Mouse (Mus musculus) liver, embryonic 11.5 days (tissue): ENCODE data around the gene Cyp26a1. TPM values are rescaled to one million over a fixed set of nuclear protein-coding genes. Genes with fewer than 3 reads are reported as not detected.

ENCODE experiments used
- ATAC-seq: fragments of 200-750 bp; cut with Nextera tagmentation; replicated peaks from 2 replicates; pipeline ENCODE4 v1.8.0; 2017; ENCODE audit warnings: moderate number of reproducible peaks, mild to moderate bottlenecking, moderate TSS enrichment, moderate library complexity; ENCODE audit not compliant: low FRiP score
- DNase-seq: peaks from one replicate; pipeline ENCODE4 v3.0.0-alpha.2; 2017; ENCODE audit warnings: low spot score
- H3K27ac ChIP-seq: fragments of 300-500 bp; sonication (generic); 2 replicates; pipeline ENCODE4 v1.5.1; 2014; ENCODE audit warnings: mild to moderate bottlenecking, low read depth, low read length, control low read depth
- H3K27me3 ChIP-seq: fragments of 300-500 bp; sonication (generic); replicated peaks from 2 replicates; pipeline ENCODE4 v1.6.1; 2014; ENCODE audit warnings: low read length, mixed read lengths; ENCODE audit not compliant: control insufficient read depth, insufficient read depth
- H3K36me3 ChIP-seq: fragments of 300-500 bp; sonication (generic); 2 replicates; pipeline ENCODE4 v1.6.1; 2014; ENCODE audit warnings: mild to moderate bottlenecking, low read length, moderate library complexity, mixed read lengths; ENCODE audit not compliant: control insufficient read depth, insufficient read depth
- H3K4me1 ChIP-seq: fragments of 300-500 bp; sonication (generic); replicated peaks from 2 replicates; pipeline ENCODE4 v1.6.1; 2014; ENCODE audit warnings: low read length, mixed read lengths; ENCODE audit not compliant: control insufficient read depth, insufficient read depth
- H3K4me2 ChIP-seq: fragments of 300-500 bp; sonication (generic); 2 replicates; pipeline ENCODE4 v1.6.1; 2014; ENCODE audit warnings: mild to moderate bottlenecking, control low read depth, moderate library complexity
- H3K4me3 ChIP-seq: fragments of 300-500 bp; sonication (generic); 2 replicates; pipeline ENCODE4 v1.5.1; 2014; ENCODE audit warnings: low read depth, low read length, control low read depth
- H3K9ac ChIP-seq: fragments of 300-500 bp; sonication (generic); 2 replicates; pipeline ENCODE4 v1.6.1; 2014; ENCODE audit warnings: low read depth, low read length, control low read depth
- H3K9me3 ChIP-seq: fragments of 300-500 bp; sonication (generic); 2 replicates; pipeline ENCODE4 v1.6.1; 2016; ENCODE audit warnings: low read length, inconsistent platforms, mixed read lengths; ENCODE audit not compliant: control insufficient read depth
- WGBS: fragments of 180-500 bp; shearing (Covaris S2); extraction: QIAGEN DNeasy Blood & Tissue Kit; methylation state at CpG from one replicate; pipeline ENCODE4 v1.1.7; 2014; 5-methylcytosine and 5-hydroxymethylcytosine counted together
- polyA plus RNA-seq: library from polyadenylated mRNA; unstranded; fragments of >200 nt; fragmentation: Nextera tagmentation; extraction: Ambion mirVana; gene quantifications from 2 replicates; pipeline ENCODE4 v1.2.1, GENCODE M21; 2014

Gene Cyp26a1
- polyA plus RNA-seq, 1 experiment from 2014 or later = 0.63 TPM

DNA sequence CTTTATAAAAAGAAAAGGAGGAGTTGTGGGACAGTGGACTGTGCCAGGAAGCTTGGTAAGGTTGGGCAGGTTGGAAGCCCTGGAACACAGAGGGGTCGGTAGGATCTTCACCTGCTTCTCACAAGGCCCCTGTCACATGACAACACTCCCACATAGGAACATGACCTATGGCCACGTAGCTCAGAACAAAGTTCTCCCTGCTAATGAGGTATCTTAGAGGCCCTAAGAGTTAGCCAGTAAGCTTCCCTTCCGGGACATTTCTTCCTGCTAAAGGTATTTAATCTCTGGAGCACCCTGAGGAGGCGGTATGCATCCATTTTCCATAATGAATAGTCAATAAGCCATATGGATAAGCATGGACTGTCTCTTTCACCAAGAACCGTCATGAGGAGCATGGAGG lies 28.1 kb upstream of the Cyp26a1 start:
- no peaks in the 10 kb centered on the region for H3K27me3 ChIP-seq
- ATAC-seq (no peak), DNase-seq (no peak)
- H3K4me3 ChIP-seq = no peak overlapping the region
- peaks cover 9% of the 10 kb centered on the region for H3K4me1 ChIP-seq
- no peaks in the 10 kb centered on the region for H3K9me3 ChIP-seq
- WGBS = 85% methylated on average over 5 of the region's 5 CpGs
- H3K27ac ChIP-seq = no peak overlapping the region
- no peak overlapping the region for H3K9ac ChIP-seq
- no peak overlapping the region for H3K4me2 ChIP-seq
- H3K36me3 ChIP-seq = no peaks in the 10 kb centered on the region

DNA sequence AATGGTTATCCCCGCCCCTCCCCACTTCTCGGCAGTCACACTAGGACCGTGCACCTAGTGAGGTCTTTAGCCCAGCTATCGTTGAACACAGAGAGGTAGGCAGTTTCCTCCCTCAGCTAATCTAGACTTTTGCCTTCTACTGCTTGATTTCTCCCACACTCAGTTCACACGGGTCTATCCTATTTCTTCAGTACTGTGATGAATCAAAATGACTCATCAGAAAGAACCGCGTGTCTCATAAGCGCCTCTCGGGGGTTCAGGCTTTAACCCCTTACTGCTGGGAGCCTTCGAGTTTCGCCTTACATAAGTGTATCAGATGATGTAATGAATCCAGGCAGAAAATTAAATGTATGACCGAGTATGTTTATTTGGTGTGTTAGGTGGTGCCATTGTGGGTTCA lies 24.2 kb upstream of the Cyp26a1 start:
- H3K27ac ChIP-seq = no peak overlapping the region
- H3K27me3 ChIP-seq = no peaks in the 10 kb centered on the region
- H3K9ac ChIP-seq = no peak overlapping the region
- peaks cover 4% of the 10 kb centered on the region for H3K4me1 ChIP-seq
- no peak overlapping the region for H3K4me3 ChIP-seq
- H3K9me3 ChIP-seq = no peaks in the 10 kb centered on the region
- DNase-seq (no peak), ATAC-seq (no peak)
- no peaks in the 10 kb centered on the region for H3K36me3 ChIP-seq
- WGBS = 57% methylated on average over 12 of the region's 12 CpGs
- H3K4me2 ChIP-seq = no peak overlapping the region

DNA sequence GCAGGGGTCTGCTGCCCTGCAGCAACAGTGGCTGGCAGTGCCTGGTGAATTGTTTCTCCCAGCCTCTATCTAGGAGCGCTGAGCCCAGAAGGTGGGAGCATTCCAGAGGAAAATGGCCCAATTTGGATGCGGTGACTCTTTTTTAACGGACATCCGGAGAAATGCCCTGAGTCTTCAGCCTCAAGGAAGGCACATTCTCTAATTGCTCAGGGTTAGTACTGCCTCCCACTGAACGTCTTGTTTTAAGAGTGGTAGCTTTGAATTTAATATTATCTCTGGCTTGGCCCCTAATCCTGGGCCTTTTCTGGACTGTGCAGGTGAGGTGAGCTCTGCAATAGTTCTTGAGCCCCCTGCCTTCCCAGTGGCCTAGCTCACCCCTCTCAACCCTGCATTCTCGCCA lies 12.3 kb upstream of the Cyp26a1 start, which contains the start of gene Cyp26c1:
Gene Cyp26c1 (plus strand): TSS at position 301 of the 400 bp plus-strand sequence.
- Histone ChIP-seq H3K27me3 (peaks cover 64% of the 10 kb centered on the region), H3K27ac (no peak within 1 kb of the TSS), H3K4me3 (no peak within 1 kb of the TSS), H3K9me3 (no peaks in the 10 kb centered on the region), H3K4me1 (0 out of 2 replicates have a peak, but pooled peaks cover 3% of the 10 kb centered on the region), H3K36me3 (no peaks in the 10 kb centered on the region), H3K4me2 (no peak within 1 kb of the TSS), H3K9ac (no peak within 1 kb of the TSS)
- 57% methylated on average over 6 of the region's 6 CpGs for WGBS
- DNase-seq (no peak), ATAC-seq (no peak)

DNA sequence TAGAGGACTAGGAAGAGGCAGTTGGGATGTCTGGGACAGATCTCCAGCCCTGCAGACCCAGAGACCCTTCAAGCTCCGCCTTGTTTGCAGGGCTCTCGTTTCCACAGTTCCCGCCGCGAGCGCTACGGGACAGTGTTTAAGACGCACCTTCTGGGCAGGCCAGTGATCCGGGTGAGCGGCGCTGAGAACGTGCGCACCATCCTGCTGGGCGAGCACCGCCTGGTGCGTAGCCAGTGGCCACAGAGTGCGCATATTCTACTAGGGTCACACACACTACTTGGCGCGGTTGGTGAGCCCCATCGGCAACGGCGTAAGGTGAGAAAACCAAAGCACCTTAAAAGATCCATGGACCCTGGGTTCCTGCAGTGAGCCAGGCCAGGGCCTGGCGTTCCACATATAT lies 11.3 kb upstream of the Cyp26a1 start:
- 40% methylated on average over 23 of the region's 23 CpGs for WGBS
- DNase-seq (no peak), ATAC-seq (no peak)
- H3K27me3 ChIP-seq = peaks cover 75% of the 10 kb centered on the region
- H3K4me3 ChIP-seq = no peak overlapping the region
- peaks cover 5% of the 10 kb centered on the region; the same call in 1 of the 2 replicates for H3K4me1 ChIP-seq
- no peak overlapping the region for H3K27ac ChIP-seq
- no peak overlapping the region for H3K4me2 ChIP-seq
- H3K9ac ChIP-seq = no peak overlapping the region
- no peaks in the 10 kb centered on the region for H3K9me3 ChIP-seq
- no peaks in the 10 kb centered on the region for H3K36me3 ChIP-seq

DNA sequence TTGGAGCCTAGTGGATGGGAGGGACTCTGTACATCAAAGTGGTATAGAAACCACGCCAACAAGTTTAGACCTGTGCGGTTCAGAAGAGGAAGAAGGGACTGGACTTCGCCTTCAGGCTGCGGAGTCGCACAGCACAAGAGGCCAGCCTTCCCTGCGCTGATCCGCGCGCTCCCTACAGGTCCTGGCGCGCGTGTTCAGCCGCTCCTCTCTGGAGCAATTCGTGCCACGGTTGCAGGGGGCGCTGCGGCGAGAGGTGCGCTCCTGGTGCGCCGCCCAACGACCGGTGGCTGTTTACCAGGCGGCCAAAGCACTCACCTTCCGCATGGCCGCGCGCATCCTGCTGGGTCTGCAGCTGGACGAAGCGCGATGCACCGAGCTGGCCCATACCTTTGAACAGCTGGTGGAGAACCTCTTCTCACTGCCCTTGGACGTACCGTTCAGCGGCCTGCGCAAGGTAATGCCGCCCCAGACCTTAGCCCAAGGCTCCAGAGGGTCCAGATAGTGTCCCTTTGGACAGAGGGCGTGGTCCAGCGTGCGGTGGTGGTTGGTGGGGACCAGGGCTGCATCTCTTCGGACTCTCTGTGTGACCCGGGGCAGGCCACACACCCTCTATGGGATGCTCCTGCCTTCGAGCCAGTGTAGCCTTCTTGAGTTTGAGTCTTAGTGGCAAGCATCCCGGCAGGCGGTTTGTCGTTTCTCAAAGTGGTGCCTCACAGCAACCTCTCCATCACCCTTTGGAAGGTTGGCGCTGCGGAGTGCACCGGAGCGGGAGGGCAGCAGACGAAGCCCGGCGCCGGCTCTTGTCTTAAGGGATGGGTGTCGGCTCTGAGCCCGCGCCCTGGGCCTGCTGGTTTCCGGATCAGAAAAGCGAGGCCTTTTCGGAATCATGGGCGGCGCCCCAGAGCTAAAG lies 10.4 kb upstream of the Cyp26a1 start:
- WGBS = 24% methylated on average over 62 of the region's 62 CpGs

DNA sequence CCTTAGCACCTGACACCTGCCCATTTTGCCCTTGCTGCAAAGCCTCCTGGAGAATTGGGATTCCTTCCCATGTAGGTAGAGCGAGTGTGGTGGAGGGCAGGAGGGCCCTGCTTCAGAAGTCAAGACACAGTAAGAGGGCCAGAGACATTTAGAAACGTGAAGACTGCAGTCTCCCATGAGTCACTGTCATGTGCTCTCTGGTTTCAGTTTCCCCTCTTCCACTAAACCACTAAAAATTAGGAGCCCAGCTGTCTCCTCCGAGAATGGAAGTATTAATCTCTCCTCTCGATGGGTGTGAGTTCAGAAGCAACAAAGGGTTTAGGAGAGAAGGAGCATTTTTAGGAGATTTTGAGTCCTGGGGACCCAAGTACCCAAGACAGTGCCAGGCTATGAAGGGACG lies 8.1 kb upstream of the Cyp26a1 start:
- Histone ChIP-seq H3K9me3 (no peaks in the 10 kb centered on the region), H3K4me3 (no peak overlapping the region), H3K9ac (no peak overlapping the region), H3K27ac (no peak overlapping the region), H3K27me3 (peaks cover 100% of the 10 kb centered on the region), H3K4me2 (no peak overlapping the region), H3K4me1 (peaks cover 9% of the 10 kb centered on the region; the same call in 1 of the 2 replicates), H3K36me3 (no peaks in the 10 kb centered on the region)
- WGBS = 49% methylated on average over 5 of the region's 5 CpGs
- DNase-seq = no peak
- no peak for ATAC-seq

More for the DNA sequence above, 10.4 kb upstream of the Cyp26a1 start:
- Histone ChIP-seq H3K36me3 (no peaks in the 10 kb centered on the region), H3K27ac (no peak overlapping the region), H3K4me3 (no peak overlapping the region), H3K9me3 (no peaks in the 10 kb centered on the region), H3K4me2 (no peak overlapping the region), H3K9ac (no peak overlapping the region), H3K4me1 (peaks cover 5% of the 10 kb centered on the region; the same call in 1 of the 2 replicates), H3K27me3 (peaks cover 83% of the 10 kb centered on the region)
- ATAC-seq (no peak; the same call in 1 of the 2 replicates), DNase-seq (no peak)

DNA sequence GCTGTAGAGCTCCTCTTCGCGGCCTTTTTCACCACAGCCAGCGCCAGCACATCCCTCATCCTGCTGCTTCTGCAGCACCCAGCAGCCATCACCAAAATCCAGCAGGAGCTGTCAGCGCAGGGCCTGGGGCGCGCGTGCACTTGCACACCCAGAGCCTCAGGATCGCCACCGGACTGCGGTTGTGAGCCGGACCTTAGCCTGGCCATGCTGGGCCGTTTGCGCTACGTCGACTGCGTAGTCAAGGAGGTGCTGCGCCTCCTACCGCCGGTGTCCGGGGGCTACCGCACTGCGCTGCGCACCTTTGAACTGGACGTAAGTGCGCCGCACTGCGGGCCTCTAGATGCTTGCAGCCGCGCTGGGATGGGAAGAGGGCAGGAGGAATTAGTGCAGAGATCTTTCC lies 6.9 kb upstream of the Cyp26a1 start:
- ATAC-seq (no peak), DNase-seq (no peak)
- H3K36me3 ChIP-seq = no peaks in the 10 kb centered on the region
- H3K4me3 ChIP-seq = no peak overlapping the region
- H3K9me3 ChIP-seq = no peaks in the 10 kb centered on the region
- peaks cover 100% of the 10 kb centered on the region for H3K27me3 ChIP-seq
- H3K27ac ChIP-seq = no peak overlapping the region
- 12% methylated on average over 29 of the region's 29 CpGs for WGBS
- H3K4me2 ChIP-seq = peak overlapping the region; percentile 34; the same call in 1 of the 2 replicates
- H3K4me1 ChIP-seq = peaks cover 9% of the 10 kb centered on the region; the same call in 1 of the 2 replicates
- H3K9ac ChIP-seq = no peak overlapping the region

DNA sequence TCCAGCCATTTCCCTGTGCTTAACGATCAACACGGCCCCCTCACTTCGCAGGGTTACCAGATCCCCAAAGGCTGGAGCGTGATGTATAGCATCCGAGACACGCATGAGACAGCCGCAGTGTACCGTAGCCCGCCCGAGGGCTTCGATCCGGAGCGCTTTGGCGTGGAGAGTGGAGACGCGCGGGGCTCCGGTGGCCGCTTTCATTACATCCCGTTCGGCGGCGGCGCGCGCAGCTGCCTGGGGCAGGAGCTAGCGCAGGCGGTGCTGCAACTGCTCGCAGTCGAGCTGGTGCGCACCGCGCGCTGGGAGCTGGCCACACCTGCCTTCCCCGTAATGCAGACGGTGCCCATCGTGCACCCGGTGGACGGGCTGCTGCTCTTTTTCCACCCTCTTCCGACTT lies 4.7 kb upstream of the Cyp26a1 start:
- Histone ChIP-seq H3K27me3 (peaks cover 100% of the 10 kb centered on the region), H3K36me3 (no peaks in the 10 kb centered on the region), H3K4me2 (peak overlapping the region; percentile 67), H3K9ac (no peak overlapping the region), H3K9me3 (no peaks in the 10 kb centered on the region), H3K4me1 (peaks cover 20% of the 10 kb centered on the region), H3K4me3 (peak overlapping the region; percentile 43), H3K27ac (no peak overlapping the region)
- WGBS = under 1% methylated on average over 40 of the region's 40 CpGs
- no peak for ATAC-seq
- DNase-seq = peak; percentile 47

DNA sequence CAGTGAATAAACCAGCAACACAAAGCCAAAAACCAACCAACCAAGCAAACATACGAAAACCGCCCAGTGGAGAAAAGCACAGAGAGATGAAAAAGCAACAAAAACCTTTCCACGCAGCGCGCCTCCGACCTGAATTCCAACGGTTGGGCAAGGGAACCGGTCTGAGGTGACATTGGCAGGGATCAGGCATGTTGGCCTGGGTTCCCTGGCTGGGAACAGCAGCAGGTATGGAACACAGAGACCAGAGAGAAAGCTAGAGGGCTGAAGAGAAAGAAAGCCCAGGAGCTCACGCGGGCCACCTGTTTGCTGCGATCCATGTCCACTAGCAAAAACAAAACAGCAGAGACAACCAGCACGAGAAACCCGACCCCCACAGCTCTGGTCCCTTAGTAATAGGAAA lies 2.5 kb upstream of the Cyp26a1 start:
- no peak for DNase-seq
- H3K4me3 ChIP-seq = no peak overlapping the region

More for the DNA sequence above, 2.5 kb upstream of the Cyp26a1 start:
- Histone ChIP-seq H3K9me3 (no peaks in the 10 kb centered on the region), H3K4me1 (peaks cover 26% of the 10 kb centered on the region), H3K4me2 (no peak overlapping the region), H3K36me3 (no peaks in the 10 kb centered on the region), H3K9ac (no peak overlapping the region), H3K27me3 (peaks cover 100% of the 10 kb centered on the region), H3K27ac (no peak overlapping the region)
- 44% methylated on average over 13 of the region's 13 CpGs for WGBS
- no peak for ATAC-seq
